Mouse (Mus musculus) layer of hippocampus, adult 9-11 months (tissue): Measurements from ENCODE around the gene Nmt1.

ENCODE experiments used
- DNase-seq: peaks from one replicate; pipeline ENCODE4 v3.0.0; 2022

The Nmt1 gene

GRCm38 (mm10) chr11:103049611-103050010 lies 21.6 kb downstream of the Nmt1 start:
- no peak for DNase-seq

- DNase-seq = no peak
Observed at GRCm38 (mm10) chr11:103050153-103050552, 22.2 kb downstream of the Nmt1 start.

GRCm38 (mm10) chr11:103051249-103051691 lies 23.3 kb downstream of the Nmt1 start:
- DNase-seq = peak; percentile 92

- no peak for DNase-seq
Observed at GRCm38 (mm10) chr11:103052078-103052477, 24.1 kb downstream of the Nmt1 start.

GRCm38 (mm10) chr11:103053191-103054076 lies 25.4 kb downstream of the Nmt1 start:
- DNase-seq = peak; percentile 76

- DNase-seq = peak; percentile 77
Observed at GRCm38 (mm10) chr11:103054798-103055197, 26.8 kb downstream of the Nmt1 start.

GRCm38 (mm10) chr11:103056636-103057035 lies 28.6 kb downstream of the Nmt1 start:
- DNase-seq = no peak

GRCm38 (mm10) chr11:103058499-103059085 lies 30.6 kb downstream of the Nmt1 start:
- DNase-seq = no peak

GRCm38 (mm10) chr11:103066191-103067050 lies 38.4 kb downstream of the Nmt1 start:
- no peak for DNase-seq

- DNase-seq = no peak
Observed at GRCm38 (mm10) chr11:103067051-103067361, 39.0 kb downstream of the Nmt1 start.

GRCm38 (mm10) chr11:103067457-103068001 lies 39.5 kb downstream of the Nmt1 start:
- DNase-seq = no peak

GRCm38 (mm10) chr11:103068272-103068671 lies 40.3 kb downstream of the Nmt1 start:
- DNase-seq = no peak

GRCm38 (mm10) chr11:103068884-103069283 lies 40.9 kb downstream of the Nmt1 start:
- DNase-seq = no peak

- DNase-seq = no peak
Observed at GRCm38 (mm10) chr11:103069731-103070130, 41.7 kb downstream of the Nmt1 start.

- DNase-seq = no peak
Observed at GRCm38 (mm10) chr11:103070322-103070880, 42.4 kb downstream of the Nmt1 start.

GRCm38 (mm10) chr11:103073671-103074070 lies 45.7 kb downstream of the Nmt1 start:
- DNase-seq = no peak

GRCm38 (mm10) chr11:103074121-103074650 lies 46.2 kb downstream of the Nmt1 start:
- DNase-seq = no peak

- no peak for DNase-seq
Observed at GRCm38 (mm10) chr11:103074796-103075323, 46.9 kb downstream of the Nmt1 start.

- no peak for DNase-seq
Observed at GRCm38 (mm10) chr11:103076010-103076409, 48.0 kb downstream of the Nmt1 start.

GRCm38 (mm10) chr11:103076581-103076980 lies 48.6 kb downstream of the Nmt1 start:
- DNase-seq = no peak

- no peak for DNase-seq
Observed at GRCm38 (mm10) chr11:103078131-103078530, 50.1 kb downstream of the Nmt1 start.
